In genomic region chr19:24178086-24178485, GRCm38 (mm10) we compare ENCODE assay signal across 12 mouse cellular contexts.
"Had no signal": no experiment of that assay in that cellular context is flagged by ENCODE, and none has a peak within 500 bp of the region (broad histone marks: within the 10 kb centered on the region; RNA-seq: fewer than 3 reads in every experiment).

No protein-coding gene starts in this region.

- DNase-seq: left cerebral cortex, postnatal 4 days; liver; liver, embryonic 13.5 days; liver, postnatal 0 days; lung, adult 18-20 months; lung, adult 2 months; lung, embryonic 14.5 days; lung, postnatal 10 days; lung, postnatal 14 days; lung, postnatal 36 days; lung, postnatal 4 days; midbrain, embryonic 14.5 days had no signal
